Mouse (Mus musculus) CH12.LX (cell line): ENCODE measurements around the gene Primpol.

ENCODE experiments used
- CTCF ChIP-seq, 2 experiments: IDR thresholded peaks in 1 of 2; conservative IDR thresholded peaks in 1 of 2; 2 replicates each; pipeline ENCODE4 v1.5.1; 2011 to 2012; ENCODE audit warnings: low read depth in 2 of 2, low read length in 2 of 2, improper control_type of control experiment in 1 of 2, inconsistent platforms in 1 of 2, mild to moderate bottlenecking in 1 of 2, moderate library complexity in 1 of 2
- EP300 ChIP-seq: IDR thresholded peaks from 2 replicates; pipeline ENCODE4 v1.6.1; 2011; ENCODE audit warnings: low read length, improper control_type of control experiment
- MAX ChIP-seq: IDR thresholded peaks from 2 replicates; pipeline ENCODE4 v1.6.1; 2011; ENCODE audit warnings: low read length, improper control_type of control experiment
- USF1 ChIP-seq: IDR thresholded peaks from 2 replicates; pipeline ENCODE4 v1.6.1; 2014; ENCODE audit warnings: low read depth, mild to moderate bottlenecking, inconsistent platforms, low read length, improper control_type of control experiment

GRCm38 (mm10) chr8:46551029-46551428, 66.0 kb downstream of the Primpol start:
- TF ChIP-seq CTCF (conservative IDR thresholded peaks at IDR 0.05 in 1 of 2, IDR thresholded peaks at IDR 0.05 in 1 of 2; ENCODE audit: low read depth in 2 of 2, low read length in 2 of 2): no peak
- no peak for TF ChIP-seq USF1
- no peak for TF ChIP-seq EP300
- no peak for TF ChIP-seq MAX
